Mouse (Mus musculus) adrenal gland, adult 18-20 months (tissue): Measurements from ENCODE around the gene Kbtbd2. TPM values are rescaled to one million over a fixed set of nuclear protein-coding genes. Genes with fewer than 3 reads are reported as not detected.
A peak's percentile ranks its signal among the peaks of the same experiment; 100 is the strongest.

Source experiments
- DNase-seq, 2 experiments: peaks; one replicate each; pipeline ENCODE4 v3.0.0; 2021 to 2022; ENCODE audit warnings: low spot score in 2 of 2
- long read RNA-seq, 2 experiments: library from polyadenylated mRNA; stranded (forward); transcript quantifications; one replicate each; pipeline ENCODE4 v2.0.0; 2021
- total RNA-seq, 2 experiments: library from RNA; stranded (reverse); gene quantifications; 1 replicate in 1 of 2; 2 replicates in 1 of 2; pipeline ENCODE4 v1.2.3; 2021

Gene Kbtbd2
- 10 to 100 TPM; 29.1 to 33.0 TPM for total RNA-seq
- long read RNA-seq, experiment 1, transcript Kbtbd2-202 (4 exons, 3,816 nt) = major isoform, 18 of 20 reads
- long read RNA-seq, experiment 1, partial matches to known transcripts = 0 of 20 reads
- long read RNA-seq, experiment 1, other reads (novel, unspliced or antisense) = 2 of 20 reads
- long read RNA-seq, experiment 2, transcript Kbtbd2-202 (4 exons, 3,816 nt) = major isoform, 22 of 35 reads
- long read RNA-seq, experiment 2, partial matches to known transcripts = 10 of 35 reads
- long read RNA-seq, experiment 2, other reads (novel, unspliced or antisense) = 2 of 35 reads

DNA sequence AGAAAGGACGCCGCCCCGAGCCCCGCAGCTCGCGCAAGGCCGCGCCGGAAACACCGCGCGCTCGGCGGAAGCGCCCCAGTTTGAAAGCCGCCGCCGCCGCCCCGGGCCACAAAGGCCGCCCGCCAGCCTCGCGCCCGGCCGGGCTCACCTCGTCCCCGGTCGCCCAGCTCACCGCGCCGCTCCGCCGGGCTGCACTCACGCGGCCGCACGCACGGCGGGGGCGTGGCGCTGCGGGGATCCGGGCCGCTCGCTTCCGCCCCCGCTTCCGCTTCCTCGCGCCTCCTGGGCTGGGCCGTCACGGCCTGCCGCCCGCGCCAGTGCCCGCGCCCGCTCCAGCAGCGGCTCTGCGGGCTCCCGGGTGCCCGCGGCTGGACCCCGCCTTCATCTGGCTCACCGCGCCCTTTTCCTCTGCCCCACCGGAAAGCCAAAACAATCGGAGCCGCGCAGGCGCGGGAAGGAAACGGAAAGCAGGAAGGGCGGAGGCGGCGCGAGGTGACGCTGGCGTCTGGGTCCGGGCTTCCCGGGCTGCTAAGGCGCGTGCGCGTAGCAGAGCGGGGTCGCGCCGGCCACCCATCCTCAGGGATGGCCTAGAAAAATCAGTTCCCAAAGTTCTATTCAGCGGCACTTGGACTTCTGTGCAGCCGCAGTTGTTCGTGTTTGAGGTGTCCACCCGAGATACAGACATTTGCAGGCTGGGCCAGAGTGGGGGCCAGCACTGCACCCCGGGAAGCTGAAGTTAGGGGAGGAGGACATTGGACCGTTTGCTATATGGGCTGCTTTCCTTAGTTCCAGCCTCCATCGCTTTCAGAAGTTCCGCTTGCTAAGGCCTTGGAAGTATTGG, at the start of gene Kbtbd2:
Gene Kbtbd2, minus strand, starts transcription at position 503 of the 841 bp plus-strand sequence.
- DNase-seq = peak; percentile 91 to 92

DNA sequence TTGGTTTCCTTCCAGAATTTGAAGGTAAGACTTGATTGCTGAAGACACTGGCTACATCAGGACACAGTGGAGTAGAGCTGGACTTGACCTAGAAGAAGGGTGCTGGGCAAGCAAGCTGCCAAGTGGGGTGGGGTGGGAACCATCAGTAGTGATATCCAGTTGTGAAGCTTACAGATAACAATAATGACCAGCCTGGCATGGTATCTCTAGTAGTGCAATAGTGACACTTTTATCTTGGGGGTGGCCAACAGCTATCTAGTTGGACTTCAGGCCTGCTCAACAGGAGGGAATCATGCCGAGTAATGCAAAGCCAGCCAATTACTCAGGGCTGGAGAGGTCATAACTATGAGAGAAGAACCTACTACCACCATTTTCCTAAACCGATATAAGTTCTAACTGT, 46.8 kb upstream of the Kbtbd2 start:
- no peak for DNase-seq

DNA sequence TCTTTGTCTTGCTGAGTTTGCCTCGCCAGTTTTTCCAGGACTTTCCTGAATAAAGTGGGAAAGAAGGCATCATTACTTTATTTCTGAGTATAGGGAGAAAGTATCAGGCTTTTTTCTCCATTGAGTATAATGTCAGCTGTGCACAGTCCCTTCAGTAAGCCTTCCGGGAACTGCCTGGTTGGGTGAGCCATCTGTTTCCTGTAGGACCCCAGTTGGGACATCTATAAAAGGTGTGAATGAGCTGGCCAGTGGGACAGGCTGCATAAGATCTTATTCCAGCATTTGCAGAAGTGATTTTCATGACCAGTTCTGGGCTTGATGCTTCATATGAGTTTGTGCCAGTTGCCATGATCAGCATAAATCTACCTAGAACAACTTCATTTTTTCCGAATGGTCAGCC, 45.6 kb upstream of the Kbtbd2 start:
- no peak for DNase-seq

DNA sequence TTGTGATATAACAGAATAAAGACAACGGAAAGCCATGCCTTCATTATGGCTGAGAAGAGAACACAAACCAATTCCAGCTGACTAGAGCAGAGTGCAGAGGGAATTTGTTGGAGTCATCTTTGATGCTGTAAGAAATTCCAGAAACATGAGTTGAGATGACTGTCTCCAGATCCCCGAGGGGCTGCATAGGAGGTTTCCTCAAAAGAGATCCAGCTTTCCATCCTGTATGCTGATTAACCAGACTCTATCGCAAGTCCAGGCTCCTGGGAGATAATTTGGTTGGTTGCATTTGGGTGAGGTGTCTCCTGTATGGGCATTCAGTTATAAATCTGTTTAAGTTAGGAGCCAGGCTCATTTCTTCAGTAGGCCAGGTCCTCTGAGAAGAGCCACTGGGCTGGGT, 40.0 kb upstream of the Kbtbd2 start:
- DNase-seq = no peak

DNA sequence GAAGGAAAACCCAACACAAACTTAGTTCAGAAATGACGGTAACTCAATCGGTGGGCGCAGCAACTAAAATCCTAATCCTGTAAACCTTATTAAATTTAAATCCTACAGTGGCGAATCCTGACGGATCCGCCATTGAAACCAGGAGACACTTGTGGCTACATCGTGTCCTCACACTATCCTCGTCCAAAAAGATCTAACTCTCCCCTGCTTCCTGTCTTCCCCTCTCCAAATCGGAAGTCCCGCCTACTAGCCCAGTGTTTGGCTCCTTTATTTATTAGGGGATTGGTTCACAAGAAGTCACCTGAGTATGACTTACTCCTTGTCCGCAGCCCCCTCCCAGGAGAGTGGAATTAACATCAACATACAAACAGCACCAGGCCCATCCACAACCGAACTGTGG, 39.6 kb upstream of the Kbtbd2 start:
- no peak for DNase-seq

DNA sequence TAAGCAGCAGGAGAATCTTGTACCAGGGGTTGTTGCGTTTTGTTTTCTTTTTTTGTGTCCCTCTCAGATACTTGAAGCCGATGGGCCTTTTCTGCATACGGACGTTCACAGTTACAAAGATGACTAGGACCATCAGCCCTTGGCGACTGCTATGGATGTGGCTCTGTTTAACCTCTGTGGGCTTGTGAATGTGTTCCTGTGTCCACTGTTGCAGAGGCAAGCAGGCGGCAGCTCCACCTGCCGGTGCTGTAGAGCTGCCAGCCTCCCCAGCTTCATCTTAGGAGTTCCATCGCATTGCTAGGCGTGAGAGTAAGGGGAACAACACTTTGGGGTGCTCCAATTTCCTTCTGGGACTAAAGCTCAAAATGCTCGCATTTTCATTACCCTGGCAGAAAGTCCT, 37.9 kb upstream of the Kbtbd2 start:
- no peak for DNase-seq

DNA sequence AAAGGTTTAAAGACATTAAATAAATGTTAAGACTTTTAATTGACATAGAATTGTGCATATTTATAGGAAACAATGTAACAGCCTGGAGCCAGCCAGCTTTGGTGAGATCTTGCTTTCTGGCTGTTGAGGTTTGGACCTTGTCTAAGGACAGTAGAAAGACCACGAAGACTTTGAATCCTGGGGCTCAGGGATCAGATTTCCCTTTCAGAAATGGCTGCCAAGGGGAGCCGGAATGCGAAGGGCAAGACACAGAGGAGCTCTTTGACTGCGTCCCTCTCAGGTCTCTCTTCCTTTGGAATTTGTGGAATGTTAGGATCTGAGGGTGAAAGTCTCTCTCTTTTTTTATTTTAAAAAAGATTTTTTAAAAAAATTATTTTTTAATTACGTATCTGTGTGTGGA, 37.2 kb upstream of the Kbtbd2 start:
- DNase-seq = no peak

DNA sequence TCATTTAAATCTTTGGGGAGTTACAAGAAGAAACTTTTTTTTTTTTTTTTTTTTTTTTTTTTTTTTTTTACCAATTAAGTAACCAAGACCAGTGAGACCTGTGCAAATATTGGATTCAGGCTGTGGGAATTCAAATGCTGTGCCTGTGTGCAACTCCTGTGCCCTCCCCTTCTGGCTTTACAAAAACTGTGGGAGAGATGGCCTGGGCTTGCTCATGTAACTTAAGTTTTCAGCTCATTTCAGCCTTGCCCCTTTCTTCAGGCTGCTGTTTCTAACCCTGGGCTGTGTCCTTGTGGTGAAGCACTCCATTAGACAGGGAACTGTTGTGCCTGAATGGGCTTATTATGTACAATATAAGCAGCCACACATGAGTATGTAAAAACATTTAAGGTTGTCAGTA, 35.2 kb upstream of the Kbtbd2 start:
- no peak for DNase-seq

DNA sequence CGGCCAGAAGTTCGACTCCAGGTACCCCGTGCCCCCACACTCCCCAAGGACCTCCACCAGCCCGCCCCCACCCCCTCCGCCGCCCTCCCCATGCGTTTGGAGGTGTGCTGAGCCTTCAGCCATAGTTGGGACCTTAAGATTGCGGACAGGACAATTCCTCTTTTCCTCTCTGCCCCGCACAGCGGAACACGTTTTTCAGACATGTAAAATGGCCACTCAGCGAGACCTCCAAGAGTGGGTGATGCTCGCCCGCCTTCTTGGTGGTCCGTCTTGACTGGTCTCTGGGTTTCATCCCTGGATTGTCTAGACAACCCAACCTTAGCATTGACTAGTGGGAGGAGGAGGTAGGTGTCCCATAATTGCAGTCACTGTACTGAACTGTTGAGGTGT, 34.8 kb upstream of the Kbtbd2 start:
- no peak for DNase-seq

DNA sequence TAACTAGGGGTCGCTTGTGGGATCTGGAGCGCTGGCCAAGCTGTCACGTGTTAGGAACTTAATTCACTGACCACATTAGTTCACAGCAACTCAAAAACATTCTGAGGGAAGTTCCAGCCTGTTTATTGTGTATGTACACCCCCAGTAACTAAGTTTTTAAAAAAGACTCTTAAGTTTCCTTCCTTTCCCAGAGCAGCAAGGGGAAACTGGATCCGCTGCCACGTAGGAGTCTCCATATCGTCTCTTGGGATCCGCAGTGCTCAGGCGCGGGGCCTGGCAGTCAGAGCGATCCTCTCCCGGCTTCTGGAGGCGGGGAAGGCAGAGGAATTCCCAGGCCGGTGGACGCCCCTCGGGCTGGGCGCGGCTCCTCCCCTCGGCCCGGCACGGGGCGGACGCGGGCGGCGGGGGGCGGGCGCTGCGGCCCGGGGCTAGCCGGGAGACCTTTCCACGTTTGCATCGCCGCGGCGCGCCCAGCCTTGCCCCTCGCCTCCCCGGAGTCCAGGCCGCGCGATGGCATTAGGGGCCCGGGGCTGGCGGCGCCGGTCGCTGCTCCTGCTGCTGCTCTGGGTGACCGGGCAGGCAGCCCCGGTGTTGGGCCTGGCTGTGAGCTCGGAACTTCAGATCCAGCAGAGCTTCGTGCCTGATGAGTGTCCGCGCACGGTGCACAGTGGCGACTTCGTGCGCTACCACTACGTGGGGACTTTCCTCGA, 34.2 kb upstream of the Kbtbd2 start, which contains the start of gene Fkbp9:
Gene Fkbp9, plus strand, starts transcription at position 363 of the 710 bp plus-strand sequence.
- DNase-seq = peak; percentile 88 to 89

DNA sequence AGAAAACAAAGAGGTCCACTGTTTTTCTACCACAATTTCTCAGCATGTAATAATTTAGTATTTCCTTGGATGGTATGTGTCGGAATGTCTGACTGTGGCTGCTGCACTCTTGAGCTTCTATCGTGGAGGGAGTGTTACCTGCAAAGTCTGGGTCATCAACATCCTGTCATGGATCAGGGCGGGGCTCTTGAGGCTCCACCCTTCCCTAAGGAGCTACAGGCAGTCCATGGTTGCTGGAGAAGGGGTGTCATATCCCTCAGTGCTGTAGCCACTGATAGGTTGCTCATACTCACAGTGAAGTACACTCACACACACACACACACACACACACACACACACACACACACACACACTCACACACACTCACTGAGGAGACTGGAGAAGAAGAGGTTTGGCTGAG, 28.0 kb upstream of the Kbtbd2 start:
- DNase-seq = no peak

DNA sequence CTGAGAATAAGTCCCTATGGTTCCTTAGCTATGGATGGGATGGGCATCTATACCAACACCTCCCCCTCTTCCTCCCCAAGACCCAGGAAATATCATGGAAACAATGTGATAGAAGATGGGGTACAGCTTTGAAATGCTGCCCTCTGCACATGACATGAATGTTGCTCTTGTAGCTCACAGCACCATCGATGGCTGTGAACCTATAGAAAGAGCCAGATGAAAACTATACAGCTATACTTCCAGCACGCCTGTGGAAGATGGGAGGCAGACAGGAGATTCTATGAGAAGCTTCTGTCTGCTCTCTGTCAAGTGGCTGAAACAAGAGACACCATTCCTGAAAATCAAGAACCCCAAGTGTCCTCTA, 21.5 kb upstream of the Kbtbd2 start:
- DNase-seq = no peak

DNA sequence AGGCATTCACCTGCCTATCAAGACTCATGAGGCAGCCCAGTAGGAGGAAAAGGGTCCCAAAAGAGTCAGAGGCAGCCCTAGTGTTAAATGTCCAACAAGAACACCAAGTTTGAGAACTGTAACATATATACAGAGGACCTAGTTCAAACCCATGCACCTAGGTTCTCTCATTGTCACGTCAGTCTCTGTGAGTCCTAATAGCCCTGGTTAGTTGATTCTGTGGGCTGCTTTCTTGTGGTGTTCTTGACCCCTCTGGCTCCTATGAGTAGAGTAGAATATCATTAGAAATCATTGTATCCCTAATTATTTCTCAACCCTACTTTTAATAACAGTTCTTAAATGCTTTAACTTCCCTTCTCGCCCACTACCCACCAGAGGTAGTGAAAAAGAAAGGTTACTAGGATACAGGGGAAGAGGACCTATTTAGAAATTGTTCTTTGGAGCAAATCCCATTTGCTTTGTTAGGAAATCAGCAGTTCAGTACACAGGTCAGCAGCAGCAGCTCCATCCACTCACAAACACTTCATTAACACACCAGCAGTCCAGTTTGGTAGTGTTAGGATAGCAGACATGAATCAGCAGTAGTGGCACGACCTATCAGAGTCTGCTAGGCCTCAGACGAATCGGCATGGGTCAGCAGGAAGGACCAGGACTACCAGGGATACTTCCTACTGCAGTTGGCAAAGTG, 21.0 kb upstream of the Kbtbd2 start:
- no peak for DNase-seq

DNA sequence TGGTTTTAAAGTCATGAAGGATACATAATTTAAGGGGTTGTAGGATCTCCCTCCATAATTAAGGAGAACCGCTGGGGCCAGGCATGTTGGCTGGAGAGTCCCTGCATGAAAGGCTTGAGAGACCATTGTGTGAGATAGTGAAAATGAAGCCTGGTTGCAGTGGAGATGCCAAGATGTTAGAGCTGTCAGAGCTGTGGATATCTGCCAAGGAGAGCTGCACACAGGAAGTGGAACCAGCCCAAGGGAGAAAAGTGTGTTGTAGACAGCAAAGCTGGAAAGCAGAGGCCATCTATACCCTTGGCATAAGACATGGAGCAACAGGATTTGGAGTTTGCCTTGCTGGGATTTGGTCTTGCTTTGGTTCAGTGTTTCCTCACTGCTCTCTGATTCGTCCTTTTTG, 15.7 kb upstream of the Kbtbd2 start:
- DNase-seq = no peak

DNA sequence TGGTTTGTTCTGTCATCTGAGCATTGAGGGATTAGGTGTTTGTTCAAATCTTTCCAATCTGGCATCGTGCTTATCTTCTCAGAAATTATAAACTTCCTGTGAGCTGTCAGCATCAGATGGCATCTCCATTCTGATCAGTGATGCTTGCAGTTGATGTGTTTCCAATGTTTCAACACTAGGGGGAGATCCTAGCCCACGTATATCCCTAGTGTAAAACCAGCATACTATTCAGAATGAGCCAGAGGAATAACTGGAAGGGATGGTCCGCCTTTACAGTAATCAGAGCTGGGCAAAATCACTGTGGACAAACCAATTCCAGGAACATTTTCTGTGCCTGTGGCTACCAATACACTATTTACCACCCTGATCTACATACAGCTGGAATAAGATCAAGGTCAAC, 11.0 kb upstream of the Kbtbd2 start:
- DNase-seq = peak in 1 of 2 experiments; percentile 30

DNA sequence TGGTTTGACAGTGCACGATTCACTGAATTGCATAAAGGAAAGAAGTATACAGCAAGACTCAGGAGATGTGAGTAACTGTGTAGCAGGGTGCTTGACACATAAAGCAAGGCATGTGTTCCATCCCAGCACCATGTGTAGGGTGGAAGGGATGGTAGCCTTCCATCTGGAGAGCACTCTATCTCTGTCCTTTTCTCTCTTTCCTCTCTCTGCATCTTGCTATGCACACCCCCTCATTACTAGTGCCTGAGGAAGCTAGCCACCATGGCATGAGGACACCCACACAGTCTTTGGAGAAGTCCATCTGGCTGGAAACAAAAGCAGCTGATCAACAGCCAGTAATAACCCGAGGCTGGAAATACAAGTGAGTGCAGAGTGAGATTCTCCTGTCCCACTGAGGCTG, 8.6 kb upstream of the Kbtbd2 start:
- no peak for DNase-seq

DNA sequence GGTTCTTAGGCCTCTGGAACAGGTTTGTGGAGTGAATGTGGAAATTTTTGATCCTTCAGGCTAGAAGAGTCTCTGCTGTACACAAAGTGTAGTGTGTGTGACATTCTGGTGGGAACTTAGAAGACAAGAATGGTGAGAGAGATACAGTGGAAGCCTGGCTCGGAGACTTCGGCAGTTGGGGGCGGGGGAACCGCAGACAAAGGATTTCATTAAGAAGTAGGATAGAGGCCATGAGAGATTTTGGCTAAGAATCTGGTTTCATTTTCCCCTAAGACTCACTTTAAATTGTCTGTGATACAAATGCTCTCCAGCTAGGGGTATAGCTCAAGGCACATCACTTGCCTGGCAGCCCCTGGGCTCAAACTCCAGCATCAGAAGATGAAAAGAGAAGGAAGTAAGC, 7.4 kb upstream of the Kbtbd2 start:
- DNase-seq = no peak

DNA sequence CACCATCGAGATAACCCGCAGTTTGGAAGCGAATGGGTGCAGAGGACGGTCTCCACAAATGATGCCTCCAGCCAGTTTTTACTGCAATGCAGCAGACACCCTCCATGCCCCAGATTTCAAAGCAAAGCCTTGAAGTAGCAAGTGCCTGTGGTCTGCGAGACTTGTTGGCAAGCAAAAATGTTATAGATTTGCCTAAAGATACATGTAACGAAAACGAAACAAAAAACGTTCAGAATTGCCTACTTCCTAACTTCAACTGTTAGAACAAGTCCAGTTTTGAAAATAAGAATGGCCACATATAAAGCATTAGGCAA, 496 bp upstream of the Kbtbd2 start:
- DNase-seq = peak in 1 of 2 experiments; percentile 35

DNA sequence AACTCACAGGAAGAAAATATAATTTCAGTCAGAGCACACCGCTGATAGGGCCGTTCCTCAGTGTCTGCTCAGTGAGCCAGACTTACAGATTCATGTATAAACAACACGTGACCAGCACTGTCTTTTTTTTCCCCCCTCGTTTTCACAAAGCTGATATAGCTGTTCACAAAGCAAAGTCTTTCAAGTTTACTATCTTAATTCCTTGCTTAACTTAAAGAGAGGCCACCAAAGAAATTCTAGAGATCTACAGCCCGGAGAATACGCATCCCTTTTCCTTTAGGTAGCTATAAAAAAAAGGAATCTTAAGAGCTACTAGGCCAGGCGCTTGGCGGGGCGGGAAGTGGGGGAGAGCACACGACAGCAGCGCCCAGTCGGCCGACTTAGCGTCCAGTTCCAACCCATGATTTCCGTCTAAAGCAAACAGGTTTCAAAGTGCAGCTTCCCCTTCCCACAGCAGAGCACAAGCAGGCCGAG, 908 bp downstream of the Kbtbd2 start:
- peak; percentile 26 to 39 for DNase-seq

DNA sequence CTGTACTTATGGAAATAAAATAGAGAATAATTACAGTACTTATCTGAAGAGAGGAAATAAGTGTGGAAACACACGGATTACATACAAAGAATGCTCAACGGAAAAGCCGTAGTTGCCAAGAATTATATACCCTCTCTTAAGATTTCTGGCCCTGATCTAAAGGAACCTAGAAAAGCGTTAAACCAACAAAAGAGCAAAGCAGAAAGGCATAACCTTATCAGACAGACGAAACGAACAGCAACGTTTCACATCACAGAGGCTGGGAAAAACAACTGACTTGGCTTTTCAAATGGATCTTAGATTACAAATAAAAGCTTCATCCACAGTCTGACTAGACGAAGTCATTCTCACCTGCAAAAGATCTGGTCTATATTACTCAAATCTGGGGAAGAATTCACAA, 1.4 kb downstream of the Kbtbd2 start:
- DNase-seq = no peak

DNA sequence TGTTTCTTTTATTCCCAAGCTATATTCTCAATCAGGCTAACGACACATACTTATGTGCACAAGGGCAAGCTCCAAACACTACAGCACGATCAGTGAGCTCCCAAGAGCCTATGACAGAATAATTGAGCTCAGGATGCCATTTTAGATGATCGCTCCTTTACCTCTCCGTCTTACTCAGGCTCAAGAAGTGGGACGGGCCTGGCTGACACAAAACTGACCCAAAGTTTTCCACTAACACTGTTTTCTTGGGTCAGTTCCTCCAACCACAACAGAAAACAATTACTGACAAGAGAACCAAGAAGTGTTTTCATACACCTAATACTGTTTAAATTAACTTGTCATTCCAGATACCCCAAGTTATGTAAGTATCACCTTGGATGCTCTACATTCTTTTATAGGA, 2.8 kb downstream of the Kbtbd2 start:
- DNase-seq = no peak
